Mouse (Mus musculus) intestine, postnatal 0 days (tissue): ENCODE data around the gene Chmp6. TPM values are rescaled to one million over a fixed set of nuclear protein-coding genes. Genes with fewer than 3 reads are reported as not detected.

ENCODE experiments used
- ATAC-seq: fragments of 200-750 bp; cut with Nextera tagmentation; 2 replicates; pipeline ENCODE4 v1.8.0; 2017; ENCODE audit warnings: mild to moderate bottlenecking, moderate TSS enrichment, moderate library complexity
- H3K27ac ChIP-seq: fragments of 300-500 bp; sonication (generic); 2 replicates; pipeline ENCODE4 v1.5.1; 2014; ENCODE audit warnings: mild to moderate bottlenecking, low read depth, low read length, moderate library complexity
- H3K27me3 ChIP-seq: fragments of 300-500 bp; sonication (generic); replicated peaks from 2 replicates; pipeline ENCODE4 v1.6.1; 2014; ENCODE audit warnings: low read length, mixed read lengths; ENCODE audit not compliant: control insufficient read depth, insufficient read depth
- H3K36me3 ChIP-seq: fragments of 300-500 bp; sonication (generic); 2 replicates; pipeline ENCODE4 v1.6.1; 2014; ENCODE audit warnings: mild to moderate bottlenecking, moderate library complexity; ENCODE audit not compliant: control insufficient read depth, insufficient read depth
- H3K4me1 ChIP-seq: fragments of 300-500 bp; sonication (generic); replicated peaks from 2 replicates; pipeline ENCODE4 v1.6.1; 2014; ENCODE audit warnings: antibody characterized with exemption, low read length, mixed read lengths; ENCODE audit not compliant: control insufficient read depth, insufficient read depth
- H3K4me2 ChIP-seq: fragments of 300-500 bp; sonication (generic); replicated peaks from 2 replicates; pipeline ENCODE4 v1.6.1; 2014; ENCODE audit warnings: low read depth, mild to moderate bottlenecking, moderate library complexity
- H3K4me3 ChIP-seq: fragments of 300-500 bp; sonication (generic); 2 replicates; pipeline ENCODE4 v1.5.1; 2014; ENCODE audit warnings: low read depth, low read length
- H3K9ac ChIP-seq: fragments of 300-500 bp; sonication (generic); 2 replicates; pipeline ENCODE4 v1.6.1; 2014; ENCODE audit warnings: mild to moderate bottlenecking, low read depth, low read length
- H3K9me3 ChIP-seq: fragments of 300-500 bp; sonication (generic); 2 replicates; pipeline ENCODE4 v1.6.1; 2016; ENCODE audit warnings: mixed run types; ENCODE audit not compliant: control insufficient read depth
- CTCF ChIP-seq: sonication (generic); IDR thresholded peaks from 2 replicates; pipeline ENCODE4 v1.5.1; 2016; ENCODE audit warnings: low read depth, mild to moderate bottlenecking, control low read depth, antibody characterized with exemption, moderate library complexity
- WGBS: fragments of 180-500 bp; shearing (Covaris S2); extraction: QIAGEN DNeasy Blood & Tissue Kit; methylation state at CpG from one replicate; pipeline ENCODE4 v1.1.7; 2014; 5-methylcytosine and 5-hydroxymethylcytosine counted together
- polyA plus RNA-seq: library from polyadenylated mRNA; unstranded; fragments of >200 nt; fragmentation: Nextera tagmentation; extraction: Ambion mirVana; gene quantifications from 2 replicates; pipeline ENCODE4 v1.2.1, GENCODE M21; 2015

Chmp6 gene
- polyA plus RNA-seq, 1 experiment from 2014 or later: 121 TPM

GRCm38 (mm10) chr11:119919432-119919831, 6.2 kb downstream of the Chmp6 start:
- no peak for TF ChIP-seq CTCF

GRCm38 (mm10) chr11:119919897-119920296, 6.7 kb downstream of the Chmp6 start:
- H3K36me3 ChIP-seq: peaks cover 33% of the 10 kb centered on the region
- H3K27me3 ChIP-seq: no peaks in the 10 kb centered on the region
- no peak overlapping the region for H3K4me3 ChIP-seq
- no peak overlapping the region for H3K27ac ChIP-seq
- no peak overlapping the region for H3K4me2 ChIP-seq
- H3K9ac ChIP-seq: no peak overlapping the region
- H3K4me1 ChIP-seq: 0 out of 2 replicates have a peak, but pooled peaks cover 3% of the 10 kb centered on the region
- H3K9me3 ChIP-seq: no peaks in the 10 kb centered on the region
- no peak for ATAC-seq
- 67% methylated on average over 8 of the region's 8 CpGs for WGBS
- TF ChIP-seq CTCF: peak; percentile 96

More at GRCm38 (mm10) chr11:119919432-119919831, 6.2 kb downstream of the Chmp6 start:
- 95% methylated on average over 4 of the region's 4 CpGs for WGBS
- no peak for ATAC-seq
- H3K4me1 ChIP-seq: 0 out of 2 replicates have a peak, but pooled peaks cover 3% of the 10 kb centered on the region
- H3K4me3 ChIP-seq: no peak overlapping the region
- H3K27me3 ChIP-seq: no peaks in the 10 kb centered on the region
- no peak overlapping the region for H3K27ac ChIP-seq
- H3K9ac ChIP-seq: no peak overlapping the region
- H3K9me3 ChIP-seq: no peaks in the 10 kb centered on the region
- H3K36me3 ChIP-seq: peaks cover 33% of the 10 kb centered on the region
- H3K4me2 ChIP-seq: no peak overlapping the region

DNA sequence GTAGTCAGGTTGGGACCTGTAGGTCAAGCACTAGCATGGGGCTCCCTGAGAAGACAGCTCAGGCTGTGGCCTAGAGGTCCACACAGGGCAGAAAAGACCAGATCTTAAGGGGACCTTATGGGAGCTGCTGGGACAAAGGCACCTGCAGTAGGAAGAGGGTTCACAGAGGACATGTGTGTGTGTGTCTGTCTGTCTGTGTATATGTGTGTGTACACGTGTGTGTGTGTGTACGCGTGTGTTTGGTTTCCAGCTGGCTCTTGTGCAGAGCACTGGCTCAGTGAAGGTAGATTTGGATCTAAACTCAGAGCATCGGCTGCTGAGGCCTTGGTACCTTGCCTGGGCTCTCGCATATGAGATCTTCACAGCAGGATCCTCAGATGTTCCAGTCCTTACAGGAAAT, 7.4 kb downstream of the Chmp6 start:
- H3K4me3 ChIP-seq: no peak overlapping the region
- no peaks in the 10 kb centered on the region for H3K27me3 ChIP-seq
- H3K27ac ChIP-seq: no peak overlapping the region
- TF ChIP-seq CTCF: no peak
- no peak for ATAC-seq
- 87% methylated on average over 5 of the region's 5 CpGs for WGBS
- no peaks in the 10 kb centered on the region for H3K4me1 ChIP-seq
- no peak overlapping the region for H3K9ac ChIP-seq
- peaks cover 33% of the 10 kb centered on the region for H3K36me3 ChIP-seq
- no peaks in the 10 kb centered on the region for H3K9me3 ChIP-seq
- H3K4me2 ChIP-seq: no peak overlapping the region

- H3K36me3 ChIP-seq: peaks cover under 1% of the 10 kb centered on the region; the same call in 1 of the 2 replicates
These were observed 11.9 kb downstream of the Chmp6 start for GRCm38 (mm10) chr11:119925176-119925575.

GRCm38 (mm10) chr11:119926762-119927161, 13.5 kb downstream of the Chmp6 start:
- H3K4me3 ChIP-seq: no peak overlapping the region
- H3K9ac ChIP-seq: no peak overlapping the region
- no peaks in the 10 kb centered on the region for H3K27me3 ChIP-seq
- TF ChIP-seq CTCF: no peak
- 62% methylated on average over 5 of the region's 5 CpGs for WGBS
- H3K4me2 ChIP-seq: no peak overlapping the region
- no peak overlapping the region for H3K27ac ChIP-seq
- no peaks in the 10 kb centered on the region for H3K9me3 ChIP-seq
- H3K4me1 ChIP-seq: no peaks in the 10 kb centered on the region
- ATAC-seq: no peak
- H3K36me3 ChIP-seq: no peaks in the 10 kb centered on the region

More at GRCm38 (mm10) chr11:119925176-119925575, 11.9 kb downstream of the Chmp6 start:
- TF ChIP-seq CTCF: no peak
- H3K27me3 ChIP-seq: no peaks in the 10 kb centered on the region
- H3K9me3 ChIP-seq: no peaks in the 10 kb centered on the region
- no peaks in the 10 kb centered on the region for H3K4me1 ChIP-seq
- H3K9ac ChIP-seq: no peak overlapping the region
- no peak overlapping the region for H3K27ac ChIP-seq
- 75% methylated on average over 5 of the region's 5 CpGs for WGBS
- ATAC-seq: no peak
- no peak overlapping the region for H3K4me2 ChIP-seq
- no peak overlapping the region for H3K4me3 ChIP-seq

DNA sequence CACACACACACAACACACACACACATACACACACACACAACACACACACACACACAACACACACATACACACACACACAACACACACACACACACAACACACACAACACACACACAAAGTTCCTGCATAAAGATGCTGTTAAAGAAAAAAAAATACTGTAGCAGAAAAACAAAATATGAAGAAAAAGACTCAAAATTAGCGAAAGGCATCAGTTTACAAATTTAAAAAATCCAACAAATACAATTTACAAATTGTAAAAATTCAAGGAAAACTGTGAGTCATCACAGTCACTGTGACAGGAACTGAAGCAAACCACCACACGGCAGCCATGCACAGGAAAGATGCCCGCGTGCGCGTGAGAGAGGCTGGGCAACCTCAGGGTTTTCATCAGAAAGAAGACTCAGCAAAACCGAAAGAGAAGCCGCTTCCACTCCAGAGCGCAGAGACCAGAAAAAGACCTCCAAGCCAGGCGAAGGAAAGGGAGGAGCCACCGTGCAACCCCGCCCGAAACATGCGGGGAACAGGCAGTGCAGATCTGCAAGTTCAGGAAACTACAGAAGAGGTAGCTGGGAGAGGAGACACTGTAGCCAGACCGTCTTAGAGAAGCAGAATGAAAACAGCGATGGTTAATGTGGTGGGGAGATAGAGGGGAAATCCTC, 14.9 kb downstream of the Chmp6 start:
- Histone ChIP-seq H3K4me1 (no peaks in the 10 kb centered on the region), H3K4me3 (no peak overlapping the region), H3K27ac (no peak overlapping the region), H3K9me3 (no peaks in the 10 kb centered on the region), H3K9ac (no peak overlapping the region), H3K36me3 (no peaks in the 10 kb centered on the region), H3K4me2 (peak overlapping the region; percentile 45), H3K27me3 (no peaks in the 10 kb centered on the region)
- no peak for ATAC-seq
- TF ChIP-seq CTCF: no peak
- 44% methylated on average over 16 of the region's 16 CpGs for WGBS
